Mouse (Mus musculus): ENCODE measurements around the gene Gnao1. TPM values are rescaled to one million over a fixed set of nuclear protein-coding genes. Genes with fewer than 3 reads are reported as not detected.
A peak's percentile ranks its signal among the peaks of the same experiment; 100 is the strongest.

The Gnao1 gene
- polyA plus RNA-seq, 1 experiment from 2014 or later: 0.74 TPM

GRCm38 (mm10) chr8:93969626-93970340, 160.0 kb downstream of the Gnao1 start:
- Histone ChIP-seq H3K4me2 (no peak overlapping the region), H3K9me3 (replicated peaks) (no peaks in the 10 kb centered on the region), H3K4me3 (no peak overlapping the region), H3K27me3 (replicated peaks) (no peaks in the 10 kb centered on the region), H3K9ac (no peak overlapping the region), H3K4me1 (peaks cover 6% of the 10 kb centered on the region; the same call in 1 of the 2 replicates), H3K36me3 (peaks cover 50% of the 10 kb centered on the region), H3K27ac (no peak overlapping the region)
- 79% methylated on average over 7 of the region's 7 CpGs for WGBS (ENCODE audit: insufficient replicate concordance)
- ATAC-seq: no peak

GRCm38 (mm10) chr8:93971451-93971850, 161.7 kb downstream of the Gnao1 start:
- 80% methylated on average over 10 of the region's 10 CpGs for WGBS (ENCODE audit: insufficient replicate concordance)
- ATAC-seq: no peak

GRCm38 (mm10) chr8:93972211-93972610, 162.4 kb downstream of the Gnao1 start:
- Histone ChIP-seq H3K4me2 (no peak overlapping the region), H3K27ac (no peak overlapping the region), H3K4me3 (no peak overlapping the region), H3K36me3 (peaks cover 74% of the 10 kb centered on the region), H3K9me3 (replicated peaks) (no peaks in the 10 kb centered on the region), H3K27me3 (replicated peaks) (no peaks in the 10 kb centered on the region), H3K9ac (no peak overlapping the region), H3K4me1 (peaks cover 6% of the 10 kb centered on the region; the same call in 1 of the 2 replicates)
- ATAC-seq: no peak
- 95% methylated on average over 5 of the region's 5 CpGs for WGBS (ENCODE audit: insufficient replicate concordance)

More at GRCm38 (mm10) chr8:93971451-93971850, 161.7 kb downstream of the Gnao1 start:
- H3K36me3 ChIP-seq: peaks cover 66% of the 10 kb centered on the region
- no peak overlapping the region for H3K27ac ChIP-seq
- no peak overlapping the region for H3K4me2 ChIP-seq
- H3K9ac ChIP-seq: no peak overlapping the region
- H3K4me1 ChIP-seq: peaks cover 6% of the 10 kb centered on the region; the same call in 1 of the 2 replicates
- no peaks in the 10 kb centered on the region for H3K27me3 ChIP-seq (replicated peaks)
- no peaks in the 10 kb centered on the region for H3K9me3 ChIP-seq (replicated peaks)
- no peak overlapping the region for H3K4me3 ChIP-seq

DNA sequence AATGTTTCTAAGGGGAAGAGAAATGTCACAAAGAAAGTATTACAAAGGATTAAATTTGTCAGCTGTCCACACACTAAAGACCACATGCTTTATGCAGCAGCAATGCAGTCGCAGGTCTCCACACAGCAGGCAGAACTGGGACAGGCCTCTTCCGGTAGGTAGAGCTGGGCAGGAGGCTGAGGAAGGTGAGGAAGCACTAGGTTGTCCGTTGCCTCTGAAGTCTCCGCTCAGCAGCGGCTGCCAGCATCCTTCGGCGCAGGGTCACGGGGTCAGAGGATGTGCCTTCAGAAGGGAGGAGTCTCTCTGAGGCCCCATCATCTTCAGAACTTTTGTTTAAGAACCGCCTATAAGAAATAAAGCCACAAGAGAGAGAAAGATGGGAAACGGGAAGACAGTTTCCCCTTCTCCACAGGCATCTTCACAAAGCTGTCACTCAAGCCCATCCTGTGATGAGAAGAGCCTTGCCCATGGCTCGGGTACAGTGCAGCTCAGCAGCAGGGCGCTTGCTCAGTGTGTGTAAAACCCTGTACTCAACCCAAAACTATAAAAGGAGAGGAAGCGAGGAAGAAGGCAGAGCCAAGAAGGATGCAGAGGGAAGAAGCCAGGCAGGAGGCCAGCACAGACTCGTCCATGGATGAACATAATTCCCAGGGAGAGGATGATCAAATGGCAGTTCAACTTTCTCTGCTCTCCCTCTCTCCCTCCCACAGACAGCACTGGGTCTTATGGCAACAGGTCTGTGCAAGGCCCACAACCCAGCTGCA, 163.4 kb downstream of the Gnao1 start:
- Histone ChIP-seq H3K9ac (no peak overlapping the region), H3K4me1 (peaks cover 6% of the 10 kb centered on the region; the same call in 1 of the 2 replicates), H3K27me3 (replicated peaks) (no peaks in the 10 kb centered on the region), H3K9me3 (replicated peaks) (no peaks in the 10 kb centered on the region), H3K4me3 (no peak overlapping the region), H3K36me3 (peaks cover 83% of the 10 kb centered on the region), H3K4me2 (no peak overlapping the region), H3K27ac (no peak overlapping the region)
- ATAC-seq: no peak
- WGBS (ENCODE audit: insufficient replicate concordance): 85% methylated on average over 14 of the region's 14 CpGs

- Histone ChIP-seq H3K4me2 (no peak overlapping the region), H3K4me3 (no peak overlapping the region), H3K9me3 (replicated peaks) (no peaks in the 10 kb centered on the region), H3K4me1 (no peaks in the 10 kb centered on the region), H3K27me3 (replicated peaks) (no peaks in the 10 kb centered on the region), H3K9ac (no peak overlapping the region), H3K36me3 (peaks cover 91% of the 10 kb centered on the region), H3K27ac (0 out of 2 replicates have a peak overlapping the region, but pooled peaks have one; percentile 71)
- WGBS (ENCODE audit: insufficient replicate concordance): 88% methylated on average over 13 of the region's 13 CpGs
- ATAC-seq: no peak
Measured at GRCm38 (mm10) chr8:93973831-93974375, 164.1 kb downstream of the Gnao1 start.

- Histone ChIP-seq H3K27ac (peak overlapping the region; percentile 71), H3K27me3 (replicated peaks) (no peaks in the 10 kb centered on the region), H3K36me3 (peaks cover 98% of the 10 kb centered on the region), H3K9ac (no peak overlapping the region), H3K4me2 (no peak overlapping the region), H3K9me3 (replicated peaks) (no peaks in the 10 kb centered on the region), H3K4me3 (no peak overlapping the region), H3K4me1 (no peaks in the 10 kb centered on the region)
- peak; percentile 51 for ATAC-seq
- 84% methylated on average over 11 of the region's 11 CpGs for WGBS (ENCODE audit: insufficient replicate concordance)
Measured at GRCm38 (mm10) chr8:93974602-93975186, 164.9 kb downstream of the Gnao1 start.

DNA sequence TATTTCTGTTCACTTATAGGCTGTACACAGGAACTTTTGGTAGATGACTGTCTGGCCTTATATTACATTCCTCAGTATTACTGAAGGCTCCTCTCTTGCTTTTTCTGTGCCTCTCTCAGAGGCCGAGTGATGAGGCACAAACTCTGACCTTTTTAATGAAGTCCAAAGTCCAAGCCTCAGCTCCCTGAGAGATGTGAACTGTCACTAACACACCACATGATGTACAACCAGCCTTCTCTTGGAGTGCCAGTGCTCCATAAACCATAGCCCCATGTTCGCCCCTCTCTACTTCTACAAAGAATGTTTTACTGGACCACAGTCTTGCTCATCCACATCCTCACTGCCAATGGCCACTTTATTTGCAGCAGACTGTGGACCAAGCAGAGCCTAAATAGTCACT, 165.6 kb downstream of the Gnao1 start:
- Histone ChIP-seq H3K4me3 (no peak overlapping the region), H3K9ac (no peak overlapping the region), H3K27ac (peak overlapping the region; percentile 47; the same call in 1 of the 2 replicates), H3K36me3 (peaks cover 98% of the 10 kb centered on the region), H3K4me1 (no peaks in the 10 kb centered on the region), H3K4me2 (no peak overlapping the region), H3K27me3 (replicated peaks) (no peaks in the 10 kb centered on the region), H3K9me3 (replicated peaks) (no peaks in the 10 kb centered on the region)
- no peak; the same call in 1 of the 2 replicates for ATAC-seq
- 86% methylated on average over 2 of the region's 2 CpGs for WGBS (ENCODE audit: insufficient replicate concordance)

DNA sequence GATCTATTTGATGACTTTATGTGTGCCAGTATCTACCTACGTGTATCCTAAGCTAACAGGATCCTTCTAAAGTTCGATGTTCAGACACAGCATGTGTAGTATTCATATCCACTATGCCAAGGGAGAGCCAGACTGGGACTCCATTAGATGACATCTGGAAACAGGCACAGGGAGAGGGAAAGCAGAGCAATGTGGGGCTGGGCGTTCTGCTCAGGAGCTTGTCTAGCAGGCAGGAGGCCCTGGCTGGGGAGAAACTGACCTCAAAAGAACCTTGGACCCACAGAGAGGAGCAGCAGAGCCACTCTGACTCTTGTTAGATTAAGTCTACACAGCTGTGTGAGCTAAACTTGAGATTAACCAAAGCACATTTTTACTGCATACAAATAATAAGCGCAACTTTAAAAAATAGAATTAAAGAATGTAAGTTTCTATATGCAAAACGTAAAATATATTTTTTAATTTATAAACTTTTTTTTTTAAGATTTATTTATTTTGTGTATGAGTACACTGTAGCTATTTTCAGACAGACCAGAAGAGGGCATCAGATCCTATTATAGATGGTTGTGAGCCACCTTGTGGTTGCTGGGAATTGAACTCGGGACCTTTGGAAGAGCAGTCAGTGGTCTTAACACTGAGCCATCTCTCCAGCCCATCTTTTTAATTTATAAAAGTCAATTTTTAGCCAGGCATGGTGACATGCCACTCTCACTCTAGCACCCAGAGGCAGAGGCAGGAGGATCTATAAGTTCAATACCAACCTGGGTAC, 166.9 kb downstream of the Gnao1 start:
- 87% methylated on average over 6 of the region's 6 CpGs for WGBS (ENCODE audit: insufficient replicate concordance)
- ATAC-seq: no peak

DNA sequence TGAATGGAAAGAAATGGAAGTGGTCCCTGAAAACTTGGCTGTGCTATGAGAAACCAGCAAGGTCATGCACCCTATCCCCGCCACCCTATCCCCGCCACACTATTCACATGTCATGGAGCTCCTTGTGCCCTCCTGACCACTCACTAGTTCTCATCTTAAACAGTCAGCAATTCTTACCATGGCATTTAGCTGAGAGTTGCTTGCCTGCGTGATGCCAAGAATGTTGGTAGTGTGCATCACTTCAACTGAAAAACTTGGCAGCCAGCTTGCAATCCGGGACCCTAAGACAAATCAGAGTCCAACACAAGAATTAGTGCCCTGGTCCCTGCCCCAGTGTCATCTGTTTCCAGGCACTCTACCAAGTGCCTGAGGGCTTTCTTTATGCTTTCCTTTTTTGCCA, 170.4 kb downstream of the Gnao1 start:
- Histone ChIP-seq H3K27ac (no peak overlapping the region), H3K36me3 (peaks cover 100% of the 10 kb centered on the region), H3K9ac (no peak overlapping the region), H3K9me3 (replicated peaks) (no peaks in the 10 kb centered on the region), H3K4me1 (no peaks in the 10 kb centered on the region), H3K4me3 (no peak overlapping the region), H3K4me2 (no peak overlapping the region), H3K27me3 (replicated peaks) (no peaks in the 10 kb centered on the region)
- WGBS (ENCODE audit: insufficient replicate concordance): 79% methylated on average over 4 of the region's 4 CpGs
- ATAC-seq: no peak

More for the DNA sequence above, 166.9 kb downstream of the Gnao1 start:
- Histone ChIP-seq H3K27me3 (replicated peaks) (no peaks in the 10 kb centered on the region), H3K4me2 (no peak overlapping the region), H3K4me3 (no peak overlapping the region), H3K9me3 (replicated peaks) (no peaks in the 10 kb centered on the region), H3K9ac (no peak overlapping the region), H3K27ac (no peak overlapping the region), H3K4me1 (no peaks in the 10 kb centered on the region), H3K36me3 (peaks cover 98% of the 10 kb centered on the region)

DNA sequence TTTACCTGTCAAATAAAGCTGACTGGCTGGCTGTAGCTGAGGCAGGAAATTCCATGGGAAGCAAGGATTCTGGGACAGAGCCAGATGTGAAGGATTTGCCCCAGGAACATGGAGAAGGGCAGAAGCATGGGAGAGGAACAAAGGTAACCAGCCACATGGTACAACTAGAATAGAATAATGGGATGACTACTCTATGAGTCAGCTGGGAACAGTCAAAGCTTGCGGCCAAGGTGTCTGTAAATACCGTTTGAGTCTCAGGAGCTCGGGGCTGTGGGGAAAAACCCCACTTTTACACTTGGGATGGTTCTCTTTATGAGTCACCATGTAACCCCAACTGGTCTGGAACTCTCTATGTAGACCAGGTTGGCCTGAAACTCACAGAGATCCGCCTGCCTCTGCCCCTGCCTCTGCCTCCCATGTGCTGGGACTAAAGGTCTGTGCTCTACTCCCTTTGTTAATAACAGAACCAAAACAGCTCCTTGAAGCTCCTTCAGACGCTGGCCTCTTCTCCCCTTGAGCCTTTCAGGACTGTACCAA, 172.0 kb downstream of the Gnao1 start:
- Histone ChIP-seq H3K4me2 (no peak overlapping the region), H3K36me3 (peaks cover 98% of the 10 kb centered on the region), H3K27ac (no peak overlapping the region), H3K4me3 (no peak overlapping the region), H3K9ac (no peak overlapping the region), H3K4me1 (no peaks in the 10 kb centered on the region), H3K9me3 (replicated peaks) (no peaks in the 10 kb centered on the region), H3K27me3 (replicated peaks) (no peaks in the 10 kb centered on the region)
- ATAC-seq: no peak
- WGBS (ENCODE audit: insufficient replicate concordance): 89% methylated on average over 5 of the region's 5 CpGs

DNA sequence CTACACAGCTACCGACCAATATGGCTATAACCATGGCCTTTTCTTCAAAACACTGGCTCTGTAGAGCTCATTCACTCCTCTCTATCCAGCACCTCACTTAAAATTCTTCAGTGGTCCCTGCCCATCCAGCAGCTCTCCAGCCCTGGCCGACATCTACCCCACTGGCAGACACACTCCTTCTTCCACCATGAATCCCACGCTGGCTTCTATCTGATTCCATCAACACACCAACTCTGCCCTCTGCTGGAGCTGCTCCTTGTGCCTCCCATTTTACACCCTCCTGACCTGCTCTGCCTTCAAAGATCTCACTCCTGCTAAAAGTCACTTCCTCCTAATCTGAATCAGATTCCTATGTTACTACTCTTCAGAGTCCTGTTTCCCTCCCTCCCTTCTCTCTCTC, 174.1 kb downstream of the Gnao1 start:
- Histone ChIP-seq H3K36me3 (peaks cover 95% of the 10 kb centered on the region), H3K4me1 (no peaks in the 10 kb centered on the region), H3K4me3 (no peak overlapping the region), H3K27ac (no peak overlapping the region), H3K4me2 (no peak overlapping the region), H3K9me3 (replicated peaks) (no peaks in the 10 kb centered on the region), H3K27me3 (replicated peaks) (no peaks in the 10 kb centered on the region), H3K9ac (no peak overlapping the region)
- WGBS (ENCODE audit: insufficient replicate concordance): 78% methylated on average over 3 of the region's 3 CpGs
- ATAC-seq: no peak

All from liver, embryonic 12.5 days (tissue).